Mouse (Mus musculus) intestine, embryonic 16.5 days (tissue): Measurements from ENCODE around the gene Krt35. TPM values are rescaled to one million over a fixed set of nuclear protein-coding genes. Genes with fewer than 3 reads are reported as not detected.

Experiments used
- ATAC-seq: fragments of 200-750 bp; cut with Nextera tagmentation; 2 replicates; pipeline ENCODE4 v1.8.0; 2017; ENCODE audit warnings: moderate TSS enrichment, moderate library complexity
- H3K27ac ChIP-seq: fragments of 300-500 bp; sonication (generic); 2 replicates; pipeline ENCODE4 v1.5.1; 2014; ENCODE audit warnings: mild to moderate bottlenecking, low read length
- H3K27me3 ChIP-seq: fragments of 300-500 bp; sonication (generic); replicated peaks from 2 replicates; pipeline ENCODE4 v1.6.1; 2014; ENCODE audit warnings: low read length, control low read depth, mixed read lengths; ENCODE audit not compliant: control insufficient read depth, insufficient read depth
- H3K36me3 ChIP-seq: fragments of 300-500 bp; sonication (generic); 2 replicates; pipeline ENCODE4 v1.6.1; 2014; ENCODE audit warnings: low read length, control low read depth; ENCODE audit not compliant: control insufficient read depth, insufficient read depth
- H3K4me1 ChIP-seq: fragments of 300-500 bp; sonication (generic); 2 replicates; pipeline ENCODE4 v1.6.1; 2014; ENCODE audit warnings: low read length, control low read depth, mixed read lengths; ENCODE audit not compliant: control insufficient read depth, insufficient read depth
- H3K4me2 ChIP-seq: fragments of 300-500 bp; sonication (generic); 2 replicates; pipeline ENCODE4 v1.6.1; 2014; ENCODE audit warnings: low read depth, low read length, control low read depth
- H3K4me3 ChIP-seq: fragments of 300-500 bp; sonication (generic); 2 replicates; pipeline ENCODE4 v1.5.1; 2014; ENCODE audit warnings: mild to moderate bottlenecking, low read length
- H3K9ac ChIP-seq: fragments of 300-500 bp; sonication (generic); 2 replicates; pipeline ENCODE4 v1.6.1; 2014; ENCODE audit warnings: low read depth, low read length
- H3K9me3 ChIP-seq: fragments of 300-500 bp; sonication (generic); 2 replicates; pipeline ENCODE4 v1.6.1; 2016; ENCODE audit warnings: low read length, control low read depth; ENCODE audit not compliant: control insufficient read depth
- WGBS: fragments of 180-500 bp; shearing (Covaris S2); extraction: QIAGEN DNeasy Blood & Tissue Kit; methylation state at CpG from one replicate; pipeline ENCODE4 v1.1.7; 2014; 5-methylcytosine and 5-hydroxymethylcytosine counted together
- polyA plus RNA-seq: library from polyadenylated mRNA; unstranded; fragments of >200 nt; fragmentation: Nextera tagmentation; extraction: Ambion mirVana; gene quantifications from 2 replicates; pipeline ENCODE4 v1.2.1, GENCODE M21; 2015

Gene Krt35
- 0.07 and 0.12 TPM in 2 replicates for polyA plus RNA-seq

GRCm38 (mm10) chr11:100096141-100096540 lies at the start of gene Krt35:
Gene Krt35, minus strand, starts transcription at chr11:100096241.
- Histone ChIP-seq H3K9ac (no peak within 1 kb of the TSS), H3K36me3 (no peaks in the 10 kb centered on the region), H3K4me3 (no peak within 1 kb of the TSS), H3K27me3 (no peaks in the 10 kb centered on the region), H3K9me3 (no peaks in the 10 kb centered on the region), H3K4me1 (no peaks in the 10 kb centered on the region), H3K4me2 (no peak within 1 kb of the TSS), H3K27ac (no peak within 1 kb of the TSS)
- no peak for ATAC-seq
- 83% methylated on average over 9 of the region's 9 CpGs for WGBS

GRCm38 (mm10) chr11:100145104-100145503 lies 49.1 kb upstream of the Krt35 start:
- Histone ChIP-seq H3K9ac (peak overlapping the region; percentile 67), H3K4me3 (peak overlapping the region; percentile 62), H3K36me3 (no peaks in the 10 kb centered on the region), H3K27ac (peak overlapping the region; percentile 91), H3K27me3 (0 out of 2 replicates have a peak, but pooled peaks cover 5% of the 10 kb centered on the region), H3K4me1 (peaks cover 27% of the 10 kb centered on the region), H3K9me3 (no peaks in the 10 kb centered on the region), H3K4me2 (peak overlapping the region; percentile 53)
- peak; percentile 45 for ATAC-seq
- 3% methylated on average over 20 of the region's 20 CpGs for WGBS

DNA sequence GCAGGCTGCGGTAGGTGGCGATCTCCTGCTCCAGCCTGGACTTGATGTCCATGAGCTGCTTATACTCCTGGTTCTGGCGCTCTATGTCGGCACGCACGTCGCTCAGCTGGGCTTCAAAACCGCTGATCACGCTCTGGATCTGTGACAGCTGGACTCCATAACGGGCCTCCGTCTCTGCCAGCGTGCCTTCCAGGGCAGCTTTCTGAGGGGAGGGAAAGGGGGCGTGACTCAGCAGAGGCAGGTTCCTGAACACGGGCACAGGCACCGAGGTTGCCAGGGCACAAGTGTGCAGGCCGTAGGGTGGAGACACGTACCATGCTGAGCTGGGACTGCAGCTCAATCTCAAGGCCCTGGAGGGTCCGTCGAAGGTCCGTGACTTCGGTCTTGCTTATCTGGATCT lies 44.9 kb upstream of the Krt35 start:
- H3K27ac ChIP-seq: peak overlapping the region; percentile 81
- H3K9me3 ChIP-seq: no peaks in the 10 kb centered on the region
- 63% methylated on average over 21 of the region's 21 CpGs for WGBS
- peak overlapping the region; percentile 26 for H3K4me2 ChIP-seq
- H3K9ac ChIP-seq: 0 out of 2 replicates have a peak overlapping the region, but pooled peaks have one; percentile 30
- no peaks in the 10 kb centered on the region for H3K36me3 ChIP-seq
- H3K4me1 ChIP-seq: peaks cover 24% of the 10 kb centered on the region
- H3K27me3 ChIP-seq: 0 out of 2 replicates have a peak, but pooled peaks cover 5% of the 10 kb centered on the region
- no peak for ATAC-seq
- H3K4me3 ChIP-seq: peak overlapping the region; percentile 9; the same call in 1 of the 2 replicates

- no peaks in the 10 kb centered on the region for H3K36me3 ChIP-seq
- H3K4me1 ChIP-seq: peaks cover 24% of the 10 kb centered on the region
- H3K9me3 ChIP-seq: no peaks in the 10 kb centered on the region
- no peaks in the 10 kb centered on the region for H3K27me3 ChIP-seq
- WGBS: 33% methylated on average over 2 of the region's 2 CpGs
- peak; percentile 75 for ATAC-seq
- H3K4me2 ChIP-seq: no peak overlapping the region
- no peak overlapping the region for H3K4me3 ChIP-seq
- peak overlapping the region; percentile 45 for H3K9ac ChIP-seq
- peak overlapping the region; percentile 81 for H3K27ac ChIP-seq
These were observed 43.4 kb upstream of the Krt35 start for GRCm38 (mm10) chr11:100139391-100139790.

- Histone ChIP-seq H3K9ac (no peak overlapping the region), H3K36me3 (no peaks in the 10 kb centered on the region), H3K9me3 (no peaks in the 10 kb centered on the region), H3K27me3 (no peaks in the 10 kb centered on the region), H3K4me1 (peaks cover 24% of the 10 kb centered on the region), H3K4me2 (no peak overlapping the region), H3K27ac (peak overlapping the region; percentile 81), H3K4me3 (no peak overlapping the region)
- ATAC-seq: peak; percentile 87
- WGBS: 40% methylated on average over 7 of the region's 7 CpGs
These were observed 42.8 kb upstream of the Krt35 start for GRCm38 (mm10) chr11:100138809-100139208.

GRCm38 (mm10) chr11:100137693-100138092 lies 41.7 kb upstream of the Krt35 start:
- H3K4me1 ChIP-seq: peaks cover 24% of the 10 kb centered on the region
- WGBS: 22% methylated on average over 5 of the region's 5 CpGs
- H3K27me3 ChIP-seq: no peaks in the 10 kb centered on the region
- no peak overlapping the region for H3K4me3 ChIP-seq
- no peaks in the 10 kb centered on the region for H3K9me3 ChIP-seq
- H3K4me2 ChIP-seq: no peak overlapping the region
- H3K27ac ChIP-seq: peak overlapping the region; percentile 52
- ATAC-seq: peak; percentile 32
- H3K36me3 ChIP-seq: no peaks in the 10 kb centered on the region
- no peak overlapping the region for H3K9ac ChIP-seq

GRCm38 (mm10) chr11:100136559-100136958 lies 40.5 kb upstream of the Krt35 start:
- no peaks in the 10 kb centered on the region for H3K27me3 ChIP-seq
- H3K9ac ChIP-seq: no peak overlapping the region
- no peaks in the 10 kb centered on the region for H3K36me3 ChIP-seq
- no peak overlapping the region for H3K4me3 ChIP-seq
- no peak overlapping the region for H3K27ac ChIP-seq
- no peaks in the 10 kb centered on the region for H3K9me3 ChIP-seq
- H3K4me2 ChIP-seq: no peak overlapping the region
- ATAC-seq: no peak
- H3K4me1 ChIP-seq: peaks cover 24% of the 10 kb centered on the region
- 23% methylated on average over 5 of the region's 5 CpGs for WGBS

DNA sequence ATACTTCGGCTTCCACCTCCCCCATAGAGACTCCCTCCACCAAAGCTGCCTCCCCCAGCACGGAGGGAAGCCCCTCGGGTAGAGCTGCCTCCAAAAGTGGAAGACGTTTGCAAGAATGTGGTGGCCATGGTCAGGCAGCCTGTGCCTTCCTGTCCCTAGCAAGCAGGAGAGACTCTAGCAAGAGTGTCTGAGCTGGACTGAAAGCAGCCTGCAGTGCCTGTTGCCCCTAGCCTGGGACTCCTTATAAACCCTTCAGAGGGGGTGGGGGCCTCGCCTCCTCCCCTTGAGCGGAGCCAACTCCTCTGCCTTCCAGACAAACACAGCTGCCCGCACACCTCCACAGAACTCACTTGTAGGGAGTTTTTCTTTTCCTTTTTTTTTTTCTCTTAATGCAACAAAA lies 39.7 kb upstream of the Krt35 start, which contains the start of gene Krt15:
TSS of gene Krt15 (minus strand) at position 198 of the 400 bp plus-strand sequence.
- peaks cover 19% of the 10 kb centered on the region for H3K4me1 ChIP-seq
- no peaks in the 10 kb centered on the region for H3K27me3 ChIP-seq
- no peak within 1 kb of the TSS for H3K4me3 ChIP-seq
- WGBS: 49% methylated on average over 7 of the region's 7 CpGs
- H3K4me2 ChIP-seq: no peak within 1 kb of the TSS
- no peak for ATAC-seq
- H3K9ac ChIP-seq: no peak within 1 kb of the TSS
- H3K36me3 ChIP-seq: no peaks in the 10 kb centered on the region
- no peak within 1 kb of the TSS for H3K27ac ChIP-seq
- H3K9me3 ChIP-seq: no peaks in the 10 kb centered on the region

- Histone ChIP-seq H3K27ac (no peak overlapping the region), H3K27me3 (no peaks in the 10 kb centered on the region)
These were observed 28.9 kb upstream of the Krt35 start for GRCm38 (mm10) chr11:100124901-100125300.

DNA sequence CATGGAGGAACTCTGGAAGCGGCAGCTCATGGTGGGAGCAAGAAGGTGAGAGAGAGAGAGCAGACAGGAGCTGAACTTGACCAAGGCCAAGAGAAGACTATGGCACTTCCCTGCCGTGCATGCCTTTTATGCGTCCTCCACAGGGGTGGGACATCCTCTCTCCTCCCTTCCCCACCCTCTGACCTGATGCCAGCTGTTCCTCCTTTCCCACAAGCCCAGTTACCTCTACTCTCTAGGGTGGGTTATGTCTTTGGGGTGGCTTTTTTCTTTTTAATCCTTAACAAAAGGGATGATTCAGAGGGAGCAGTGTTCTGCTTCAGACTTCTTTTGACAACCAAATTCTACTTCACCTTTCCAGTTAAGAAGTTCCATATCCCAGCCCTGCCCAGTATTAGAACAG lies 25.4 kb upstream of the Krt35 start, which contains the start of gene Krt13:
TSS of gene Krt13 (minus strand) at position 101 of the 400 bp plus-strand sequence.
- no peaks in the 10 kb centered on the region for H3K4me1 ChIP-seq
- 71% methylated on average over 3 of the region's 3 CpGs for WGBS
- H3K27ac ChIP-seq: no peak within 1 kb of the TSS
- H3K27me3 ChIP-seq: no peaks in the 10 kb centered on the region
- no peak within 1 kb of the TSS for H3K4me3 ChIP-seq
- H3K36me3 ChIP-seq: no peaks in the 10 kb centered on the region
- no peak within 1 kb of the TSS for H3K9ac ChIP-seq
- H3K4me2 ChIP-seq: no peak within 1 kb of the TSS
- no peaks in the 10 kb centered on the region for H3K9me3 ChIP-seq
- no peak for ATAC-seq

More at GRCm38 (mm10) chr11:100124901-100125300, 28.9 kb upstream of the Krt35 start:
- WGBS: 82% methylated on average over 7 of the region's 7 CpGs
- no peak overlapping the region for H3K4me3 ChIP-seq
- 0 out of 2 replicates have a peak, but pooled peaks cover 2% of the 10 kb centered on the region for H3K4me1 ChIP-seq
- no peak for ATAC-seq
- no peaks in the 10 kb centered on the region for H3K9me3 ChIP-seq
- no peaks in the 10 kb centered on the region for H3K36me3 ChIP-seq
- H3K4me2 ChIP-seq: no peak overlapping the region
- no peak overlapping the region for H3K9ac ChIP-seq
